Mouse (Mus musculus) adrenal gland, postnatal 14 days (tissue): ENCODE results near the gene Ass1. TPM values are rescaled to one million over a fixed set of nuclear protein-coding genes. Genes with fewer than 3 reads are reported as not detected.
"Not testable (repeated sequence)": the region's sequence is repeated elsewhere in the genome, so short reads cannot be mapped to it uniquely, and the experiment has no call there.

Experiments used
- DNase-seq: peaks from one replicate; pipeline ENCODE4 v3.0.0; 2021; ENCODE audit warnings: mixed read lengths
- total RNA-seq: library from RNA; stranded (reverse); gene quantifications from 2 replicates; pipeline ENCODE4 v1.2.3, GENCODE M21; 2021

Gene Ass1
- total RNA-seq, 1 experiment from 2014 or later: 410 TPM

GRCm38 (mm10) chr2:31537054-31537453, 67.0 kb downstream of the Ass1 start:
- DNase-seq: no peak

GRCm38 (mm10) chr2:31538745-31539144, 68.7 kb downstream of the Ass1 start:
- DNase-seq: no peak

- DNase-seq: no peak
Observed at GRCm38 (mm10) chr2:31541581-31541980, 71.6 kb downstream of the Ass1 start.

GRCm38 (mm10) chr2:31547726-31548125, 77.7 kb downstream of the Ass1 start:
- DNase-seq: no peak

GRCm38 (mm10) chr2:31550503-31550902, 80.5 kb downstream of the Ass1 start:
- DNase-seq: no peak

GRCm38 (mm10) chr2:31551351-31551750, 81.3 kb downstream of the Ass1 start:
- not testable (repeated sequence) for DNase-seq

- DNase-seq: no peak
Observed at GRCm38 (mm10) chr2:31551971-31552370, 82.0 kb downstream of the Ass1 start.

- no peak for DNase-seq
Observed at GRCm38 (mm10) chr2:31554619-31555018, 84.6 kb downstream of the Ass1 start.

Other genes with a start within 250 kb of the Ass1 start
- gene Ncs1, start 224.4 kb upstream of the Ass1 start, total RNA-seq: 3.4 and 4.2 TPM in 2 replicates
- 4.3 and 5.8 TPM in 2 replicates for gene Hmcn2, start 155.8 kb upstream of the Ass1 start, total RNA-seq
- 49.9 and 54.4 TPM in 2 replicates for gene Fubp3, start 102.4 kb downstream of the Ass1 start, total RNA-seq
- not detected in 2 replicates for gene Prdm12, start 169.8 kb downstream of the Ass1 start, total RNA-seq
- 22.8 and 25.3 TPM in 2 replicates for gene Exosc2, start 200.5 kb downstream of the Ass1 start, total RNA-seq
- 57.5 and 67.3 TPM in 2 replicates for gene Abl1, start 218.2 kb downstream of the Ass1 start, total RNA-seq